Mouse (Mus musculus) ES-Bruce4 (cell line): Measurements from ENCODE around the gene Rptor.

ENCODE experiments used
- EP300 ChIP-seq: IDR thresholded peaks from 2 replicates; pipeline ENCODE4 v1.6.1; 2011; ENCODE audit warnings: low read depth, low read length; ENCODE audit not compliant: insufficient read depth
- POLR2A ChIP-seq: IDR thresholded peaks from one replicate; pipeline ENCODE4 v1.8.1; 2011; ENCODE audit warnings: low read length; ENCODE audit not compliant: insufficient read depth

GRCm38 (mm10) chr11:119598856-119599255 lies 3.8 kb upstream of the Rptor start:
- TF ChIP-seq EP300: no peak
- TF ChIP-seq POLR2A: no peak
